Mouse (Mus musculus) embryonic facial prominence, embryonic 14.5 days (tissue): ENCODE data around the gene Fam90a1a. TPM values are rescaled to one million over a fixed set of nuclear protein-coding genes. Genes with fewer than 3 reads are reported as not detected.

Experiments used
- ATAC-seq: fragments of 200-750 bp; cut with Nextera tagmentation; 2 replicates; pipeline ENCODE4 v1.8.0; 2017; ENCODE audit warnings: low read depth, moderate number of reproducible peaks, moderate TSS enrichment
- DNase-seq: peaks from one replicate; pipeline ENCODE4 v3.0.0-alpha.2; 2015; ENCODE audit warnings: low spot score
- H3K27ac ChIP-seq: fragments of 300-500 bp; sonication (generic); replicated peaks from 2 replicates; pipeline ENCODE4 v1.5.1; 2014; ENCODE audit warnings: low read depth, mild to moderate bottlenecking, low read length, moderate library complexity
- H3K27me3 ChIP-seq: fragments of 300-500 bp; sonication (generic); replicated peaks from 2 replicates; pipeline ENCODE4 v1.6.1; 2014; ENCODE audit warnings: low read length; ENCODE audit not compliant: control insufficient read depth, insufficient read depth
- H3K36me3 ChIP-seq: fragments of 300-500 bp; sonication (generic); 2 replicates; pipeline ENCODE4 v1.6.1; 2014; ENCODE audit warnings: low read length, mixed read lengths; ENCODE audit not compliant: control insufficient read depth, insufficient read depth
- H3K4me1 ChIP-seq: fragments of 300-500 bp; sonication (generic); 2 replicates; pipeline ENCODE4 v1.6.1; 2014; ENCODE audit warnings: antibody characterized with exemption, low read length; ENCODE audit not compliant: control insufficient read depth, insufficient read depth
- H3K4me2 ChIP-seq: fragments of 300-500 bp; sonication (generic); 2 replicates; pipeline ENCODE4 v1.6.1; 2014; ENCODE audit warnings: low read depth, mild to moderate bottlenecking, low read length, moderate library complexity, mixed read lengths
- H3K4me3 ChIP-seq: fragments of 300-500 bp; sonication (generic); 2 replicates; pipeline ENCODE4 v1.5.1; 2014; ENCODE audit warnings: low read depth, mild to moderate bottlenecking, low read length
- H3K9ac ChIP-seq: fragments of 300-500 bp; sonication (generic); 2 replicates; pipeline ENCODE4 v1.6.1; 2014; ENCODE audit warnings: low read depth, mild to moderate bottlenecking, low read length, moderate library complexity, mixed read lengths
- H3K9me3 ChIP-seq: fragments of 300-500 bp; sonication (generic); 2 replicates; pipeline ENCODE4 v1.6.1; 2016; ENCODE audit warnings: low read length; ENCODE audit not compliant: control insufficient read depth
- WGBS: fragments of 180-500 bp; shearing (Covaris S2); extraction: QIAGEN DNeasy Blood & Tissue Kit; methylation state at CpG from one replicate; pipeline ENCODE4 v1.1.7; 2014; 5-methylcytosine and 5-hydroxymethylcytosine counted together
- polyA plus RNA-seq: library from polyadenylated mRNA; unstranded; fragments of >200 nt; fragmentation: Nextera tagmentation; extraction: Ambion mirVana; gene quantifications from 2 replicates; pipeline ENCODE4 v1.2.1, GENCODE M21; 2014

Gene Fam90a1a
- polyA plus RNA-seq, 1 experiment from 2014 or later = not detected

DNA sequence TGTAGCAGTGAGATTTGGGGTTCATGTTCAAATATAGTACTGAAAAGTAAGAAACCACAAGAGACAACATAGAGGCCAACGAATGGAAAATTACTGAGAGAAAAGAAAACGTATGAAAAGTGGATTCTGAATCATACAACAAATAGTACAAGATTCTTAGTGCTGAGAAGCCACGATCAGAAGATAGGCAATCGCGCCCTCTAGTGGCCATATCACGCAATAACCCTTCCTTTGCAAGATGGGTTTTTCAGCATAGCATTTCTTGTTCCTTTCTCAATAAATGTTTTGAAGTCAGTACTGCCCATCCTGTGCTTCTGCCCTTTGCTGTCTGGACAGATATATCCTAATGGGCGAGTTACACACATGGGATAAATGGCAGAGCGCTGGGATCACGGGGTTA lies 3.2 kb upstream of the Fam90a1a start:
- H3K27me3 ChIP-seq = no peaks in the 10 kb centered on the region
- no peak overlapping the region for H3K9ac ChIP-seq
- DNase-seq = peak; percentile 33
- no peaks in the 10 kb centered on the region for H3K4me1 ChIP-seq
- H3K4me2 ChIP-seq = no peak overlapping the region
- 5% methylated on average over 9 of the region's 9 CpGs for WGBS
- no peaks in the 10 kb centered on the region for H3K9me3 ChIP-seq
- H3K4me3 ChIP-seq = no peak overlapping the region
- no peak overlapping the region for H3K27ac ChIP-seq
- ATAC-seq = no peak
- no peaks in the 10 kb centered on the region for H3K36me3 ChIP-seq

DNA sequence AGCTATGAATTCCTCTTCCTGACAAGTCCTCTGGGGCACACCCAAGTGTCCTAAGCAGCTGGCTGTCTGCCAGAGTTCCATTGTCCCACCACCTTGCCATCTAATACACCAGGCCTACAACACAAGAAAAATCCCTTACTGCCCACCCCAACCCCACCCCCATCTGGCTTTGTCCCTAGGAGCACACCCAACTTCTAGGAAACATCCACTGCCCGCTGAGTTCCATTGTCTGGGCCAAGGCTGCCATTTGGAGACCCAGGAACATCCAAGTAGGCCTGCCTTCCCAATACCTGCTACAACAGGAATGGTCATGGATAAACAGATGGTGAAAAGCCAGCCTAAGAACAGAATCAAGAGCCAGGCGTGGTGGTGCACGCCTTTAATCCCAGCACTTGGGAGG lies 2.2 kb upstream of the Fam90a1a start:
- no peaks in the 10 kb centered on the region for H3K27me3 ChIP-seq
- H3K9me3 ChIP-seq = no peaks in the 10 kb centered on the region
- H3K4me1 ChIP-seq = no peaks in the 10 kb centered on the region
- WGBS = 86% methylated on average over 3 of the region's 3 CpGs
- no peak for ATAC-seq
- no peaks in the 10 kb centered on the region for H3K36me3 ChIP-seq
- no peak overlapping the region for H3K4me3 ChIP-seq
- H3K9ac ChIP-seq = no peak overlapping the region
- H3K4me2 ChIP-seq = no peak overlapping the region
- DNase-seq = no peak
- H3K27ac ChIP-seq = no peak overlapping the region

DNA sequence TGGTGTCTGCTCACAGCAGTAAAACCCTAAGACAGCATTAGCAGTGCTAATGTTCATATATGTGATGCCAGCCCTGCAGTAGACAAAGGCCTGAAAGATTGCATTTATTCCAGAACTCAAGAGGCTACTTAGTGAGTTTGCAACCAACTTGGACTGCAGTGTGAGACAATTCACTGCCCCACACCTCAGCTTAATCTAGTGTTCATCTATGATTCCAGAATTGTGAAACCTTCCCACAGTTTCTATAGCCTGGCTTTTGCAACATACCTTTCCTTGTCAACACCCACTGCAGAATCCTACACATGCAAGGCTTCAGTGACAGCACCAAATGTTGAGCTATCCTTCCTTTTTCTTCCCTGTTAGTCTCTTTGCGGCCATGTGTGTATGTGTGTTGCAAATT lies 8.1 kb downstream of the Fam90a1a start:
- ATAC-seq (no peak), DNase-seq (no peak)
- H3K27ac ChIP-seq = no peak overlapping the region
- H3K27me3 ChIP-seq = no peaks in the 10 kb centered on the region
- no peaks in the 10 kb centered on the region for H3K9me3 ChIP-seq
- H3K9ac ChIP-seq = no peak overlapping the region
- no peaks in the 10 kb centered on the region for H3K4me1 ChIP-seq
- H3K4me3 ChIP-seq = no peak overlapping the region
- no peaks in the 10 kb centered on the region for H3K36me3 ChIP-seq
- no peak overlapping the region for H3K4me2 ChIP-seq
- 92% methylated on average over 1 of the region's 1 CpGs for WGBS

DNA sequence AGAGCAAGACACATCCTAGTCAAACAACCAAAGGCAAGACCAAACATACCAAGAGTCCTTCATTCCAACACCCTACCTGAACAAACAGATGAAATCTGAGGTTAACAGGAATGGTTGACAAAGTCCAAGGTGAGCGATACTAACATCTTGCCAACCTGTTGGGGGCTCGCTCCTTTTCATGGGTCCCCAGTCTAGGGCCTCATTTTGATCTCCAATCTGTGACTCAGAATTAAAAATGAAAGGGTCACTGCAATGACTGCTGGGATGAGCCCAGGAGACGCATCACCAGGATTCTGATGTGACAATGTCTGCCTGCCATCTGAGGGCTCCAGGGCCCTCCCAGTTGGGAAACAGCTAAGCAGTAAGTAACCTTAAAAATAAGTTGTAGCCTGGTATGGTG lies 11.0 kb downstream of the Fam90a1a start, which contains the start of gene Ccdc70:
Gene Ccdc70, plus strand, starts transcription at position 301 of the 400 bp plus-strand sequence.
- Histone ChIP-seq H3K27ac (no peak within 1 kb of the TSS), H3K9ac (no peak within 1 kb of the TSS), H3K27me3 (no peaks in the 10 kb centered on the region), H3K4me1 (no peaks in the 10 kb centered on the region), H3K9me3 (no peaks in the 10 kb centered on the region), H3K4me2 (no peak within 1 kb of the TSS), H3K4me3 (no peak within 1 kb of the TSS), H3K36me3 (no peaks in the 10 kb centered on the region)
- 84% methylated on average over 3 of the region's 3 CpGs for WGBS
- ATAC-seq (no peak), DNase-seq (no peak)

DNA sequence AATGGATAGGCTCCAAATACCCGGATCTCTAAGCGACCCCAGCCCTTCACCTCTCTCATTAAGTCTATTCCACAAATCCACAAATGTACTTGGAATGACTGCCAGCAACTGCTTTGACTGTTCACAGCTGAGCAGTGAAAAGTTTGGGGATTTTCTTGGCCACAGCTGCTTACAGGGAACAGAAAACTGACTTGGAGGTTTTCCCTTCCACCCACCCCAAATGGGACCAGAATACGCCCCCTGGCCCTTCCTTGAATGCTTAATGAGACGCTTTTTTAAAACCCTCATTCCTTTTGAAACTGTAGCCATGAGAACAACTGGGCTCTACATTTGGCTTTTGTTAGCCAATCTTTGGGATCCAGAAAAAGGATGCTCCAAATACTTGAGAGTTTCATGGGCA lies 19.7 kb downstream of the Fam90a1a start:
- no peak overlapping the region for H3K27ac ChIP-seq
- H3K4me3 ChIP-seq = no peak overlapping the region
- no peak for ATAC-seq
- 51% methylated on average over 4 of the region's 4 CpGs for WGBS
- H3K4me2 ChIP-seq = no peak overlapping the region
- H3K9me3 ChIP-seq = no peaks in the 10 kb centered on the region
- H3K27me3 ChIP-seq = no peaks in the 10 kb centered on the region
- no peaks in the 10 kb centered on the region for H3K4me1 ChIP-seq
- H3K36me3 ChIP-seq = no peaks in the 10 kb centered on the region
- DNase-seq = peak; percentile 7
- no peak overlapping the region for H3K9ac ChIP-seq

DNA sequence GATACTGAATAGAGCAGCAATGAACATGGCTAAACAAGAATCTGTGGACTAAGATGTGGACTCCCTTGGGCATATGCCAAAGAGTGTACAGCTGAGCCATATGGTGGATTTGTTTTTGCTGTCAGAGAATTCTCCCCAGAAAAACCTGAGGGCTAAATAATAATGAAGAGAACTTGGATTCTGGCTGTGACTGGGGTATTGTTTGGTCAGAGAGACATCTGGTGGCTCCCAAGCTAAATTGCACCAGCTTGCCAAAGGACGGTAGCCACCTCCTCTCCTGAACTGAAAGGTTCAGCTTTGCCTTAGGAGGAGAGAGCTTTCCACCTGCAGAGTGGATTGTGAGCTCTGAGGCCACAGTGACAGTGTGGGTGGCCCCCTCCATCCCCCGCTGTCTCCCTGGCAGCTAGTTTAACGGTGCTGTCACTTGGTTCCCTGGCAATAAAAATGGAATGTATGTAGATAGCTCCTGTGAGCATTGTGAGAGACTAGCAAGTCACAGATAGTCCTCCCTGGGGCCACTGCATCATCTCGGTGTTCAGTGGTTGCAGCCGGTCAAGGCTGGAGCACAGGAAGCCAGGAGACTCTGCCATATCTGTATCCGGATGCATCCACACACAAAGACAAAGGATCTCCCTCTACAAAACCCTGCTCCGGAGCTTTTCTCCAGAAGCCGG lies 23.3 kb downstream of the Fam90a1a start:
- no peak overlapping the region for H3K4me2 ChIP-seq
- no peak overlapping the region for H3K27ac ChIP-seq
- no peaks in the 10 kb centered on the region for H3K4me1 ChIP-seq
- H3K36me3 ChIP-seq = no peaks in the 10 kb centered on the region
- no peak overlapping the region for H3K4me3 ChIP-seq
- DNase-seq (peak; percentile 11), ATAC-seq (no peak)
- no peak overlapping the region for H3K9ac ChIP-seq
- no peaks in the 10 kb centered on the region for H3K9me3 ChIP-seq
- H3K27me3 ChIP-seq = no peaks in the 10 kb centered on the region
- 67% methylated on average over 8 of the region's 8 CpGs for WGBS

DNA sequence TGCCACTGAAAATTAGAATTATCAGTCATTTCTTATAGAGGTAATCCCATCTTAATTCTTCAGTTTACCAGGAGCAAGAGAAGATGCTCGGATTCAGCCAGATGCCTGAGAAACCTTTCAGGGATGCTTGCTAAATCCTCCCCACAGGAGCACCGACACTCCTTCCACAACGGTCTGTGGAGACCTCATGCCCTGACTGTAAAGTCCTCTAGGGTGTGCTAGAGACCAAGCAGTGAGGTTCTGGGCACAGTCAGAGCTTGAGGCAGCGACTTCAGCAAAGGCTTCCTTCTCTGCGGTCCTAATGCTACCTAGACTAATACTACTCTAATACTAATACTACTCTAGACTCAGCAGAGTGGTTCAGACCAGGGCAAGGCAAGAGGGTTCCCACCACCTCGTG lies 33.7 kb downstream of the Fam90a1a start:
- peak; percentile 49 for DNase-seq
- H3K4me2 ChIP-seq = no peak overlapping the region

DNA sequence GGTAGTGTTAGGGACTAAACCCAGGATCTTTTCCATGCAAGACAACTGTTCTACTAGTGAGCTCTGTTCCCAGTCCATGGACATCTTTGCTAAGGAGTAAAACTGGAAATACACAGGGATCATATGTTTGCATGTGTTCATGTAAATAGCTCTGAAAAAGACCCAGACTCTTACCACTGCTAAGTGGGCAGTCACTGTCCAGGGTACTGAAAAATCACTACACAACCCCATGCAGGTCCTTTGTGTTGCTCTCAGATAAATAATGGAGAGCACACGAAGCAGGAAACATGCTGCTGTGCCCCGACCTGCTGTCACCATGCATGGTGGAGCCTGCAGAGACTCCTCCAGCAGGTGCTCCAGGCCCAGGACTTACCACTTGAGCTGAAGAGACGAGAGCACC lies 36.7 kb downstream of the Fam90a1a start:
- H3K4me3 ChIP-seq = no peak overlapping the region
- H3K36me3 ChIP-seq = no peaks in the 10 kb centered on the region
- no peak overlapping the region for H3K9ac ChIP-seq
- no peaks in the 10 kb centered on the region for H3K27me3 ChIP-seq
- H3K4me2 ChIP-seq = no peak overlapping the region
- H3K4me1 ChIP-seq = no peaks in the 10 kb centered on the region
- ATAC-seq (no peak), DNase-seq (peak; percentile 55)
- H3K9me3 ChIP-seq = no peaks in the 10 kb centered on the region
- H3K27ac ChIP-seq = no peak overlapping the region
- WGBS = 41% methylated on average over 3 of the region's 3 CpGs

More for the DNA sequence above, 33.7 kb downstream of the Fam90a1a start:
- no peak overlapping the region for H3K27ac ChIP-seq
- no peaks in the 10 kb centered on the region for H3K36me3 ChIP-seq
- no peaks in the 10 kb centered on the region for H3K27me3 ChIP-seq
- H3K9ac ChIP-seq = no peak overlapping the region
- no peak overlapping the region for H3K4me3 ChIP-seq
- no peaks in the 10 kb centered on the region for H3K4me1 ChIP-seq
- peak; percentile 86; the same call in 1 of the 2 replicates for ATAC-seq
- no peaks in the 10 kb centered on the region for H3K9me3 ChIP-seq
- 17% methylated on average over 6 of the region's 6 CpGs for WGBS
